Mouse (Mus musculus) thymus, adult 2 months (tissue): Measurements from ENCODE around the gene Gria3.

Source experiments
- CTCF ChIP-seq: fragments of 200-500 bp; IDR thresholded peaks from 2 replicates; pipeline ENCODE4 v1.5.1; 2012; ENCODE audit warnings: mild to moderate bottlenecking, control low read depth, low read length, moderate library complexity, borderline replicate concordance; ENCODE audit not compliant: control insufficient read depth, poor library complexity, insufficient read depth; ENCODE audit errors: extremely low read depth
- POLR2A ChIP-seq: fragments of 200-500 bp; IDR thresholded peaks from 2 replicates; pipeline ENCODE4 v1.6.1; 2012; ENCODE audit warnings: mild to moderate bottlenecking, low read length, control low read depth, moderate library complexity; ENCODE audit not compliant: control insufficient read depth, poor library complexity, insufficient read depth; ENCODE audit errors: extremely low read depth

- TF ChIP-seq CTCF (no peak), POLR2A (no peak)
Measured at GRCm38 (mm10) chrX:41587692-41588091, 187.0 kb downstream of the Gria3 start.
